Mouse (Mus musculus): ENCODE data around the gene Sorbs2.

Sorbs2 gene

GRCm38 (mm10) chr8:45579714-45580543 lies 72.3 kb downstream of the Sorbs2 start:
- peak; percentile 12 for DNase-seq

DNA sequence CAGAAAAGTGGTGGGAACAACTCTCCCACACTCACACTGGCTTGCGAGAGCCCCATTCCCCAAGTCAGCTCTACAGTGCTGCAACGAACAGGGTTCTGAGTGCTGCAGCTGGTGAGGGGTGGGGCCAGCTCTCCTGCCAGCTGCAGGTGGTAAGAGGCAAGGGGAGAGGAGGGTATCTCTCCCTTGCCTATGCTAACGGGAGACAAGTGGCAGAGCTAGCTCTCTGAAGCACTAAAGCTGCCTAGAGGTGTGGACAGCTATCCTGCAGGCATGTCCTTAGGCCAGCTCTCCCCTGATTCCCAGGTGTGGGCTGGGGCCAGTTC lies 72.9 kb downstream of the Sorbs2 start:
- DNase-seq: no peak

DNA sequence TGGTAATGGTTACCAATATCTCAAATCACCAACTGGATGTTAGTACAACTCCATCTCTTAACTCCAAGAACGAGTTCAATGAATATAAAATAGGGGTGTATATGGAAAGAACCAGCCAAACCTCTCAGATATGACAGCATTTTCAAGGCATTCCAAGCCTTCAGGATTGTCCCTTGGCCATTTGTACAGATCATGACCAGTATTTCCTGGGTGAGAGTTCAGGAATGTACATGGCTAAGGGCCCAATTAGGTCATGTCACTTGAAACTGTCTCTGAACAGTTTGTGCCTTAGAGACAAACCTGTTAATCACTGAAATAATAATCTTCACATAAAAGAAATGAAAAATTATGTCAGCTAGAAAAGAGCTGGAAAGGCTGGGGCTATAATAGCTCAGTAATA lies 76.3 kb downstream of the Sorbs2 start:
- DNase-seq: peak; percentile 53

GRCm38 (mm10) chr8:45584390-45585052 lies 76.9 kb downstream of the Sorbs2 start:
- DNase-seq: no peak

- DNase-seq: no peak
Measured at GRCm38 (mm10) chr8:45585158-45585557, 77.6 kb downstream of the Sorbs2 start.

GRCm38 (mm10) chr8:45587011-45587410 lies 79.4 kb downstream of the Sorbs2 start:
- DNase-seq: no peak

GRCm38 (mm10) chr8:45591888-45592287 lies 84.3 kb downstream of the Sorbs2 start:
- peak; percentile 49 for DNase-seq

DNA sequence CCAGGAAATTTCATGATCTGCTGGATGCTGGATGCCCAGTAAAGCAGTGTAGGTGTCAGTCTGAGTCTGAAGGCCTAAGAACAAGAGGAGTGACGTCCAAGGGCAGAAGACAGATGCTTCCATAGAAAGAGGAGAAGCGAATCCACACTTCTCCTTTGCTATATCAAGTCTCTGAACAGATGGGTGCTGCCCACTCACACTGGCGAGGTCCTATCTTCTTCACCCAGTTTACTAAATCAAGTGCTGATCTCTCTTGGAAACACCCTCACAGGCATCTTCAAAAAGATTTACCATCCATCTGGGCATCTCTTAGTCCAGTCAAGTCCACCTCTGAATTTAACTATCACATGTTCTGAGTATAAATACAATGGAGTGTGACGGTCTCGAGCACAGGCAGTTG lies 86.1 kb downstream of the Sorbs2 start:
- no peak for DNase-seq

DNA sequence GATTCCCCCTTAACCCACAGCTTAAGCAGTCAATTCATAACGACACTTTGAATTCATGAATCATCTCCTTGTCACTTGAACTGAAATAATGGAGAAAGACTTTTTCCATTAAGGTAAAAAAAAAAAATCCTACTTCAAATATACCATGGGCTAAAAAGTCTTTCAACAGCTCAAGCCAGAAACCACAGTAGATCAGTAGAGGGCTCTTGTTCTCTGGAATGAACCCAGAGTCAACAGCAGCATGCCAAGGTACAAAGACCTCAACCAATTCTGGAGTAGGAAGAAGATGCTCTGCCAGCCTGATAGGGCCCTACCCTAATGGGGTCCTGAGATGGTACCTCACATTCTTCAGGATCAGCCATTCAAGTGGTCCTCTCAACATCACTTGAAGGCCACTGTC lies 88.4 kb downstream of the Sorbs2 start:
- DNase-seq: no peak

GRCm38 (mm10) chr8:45596591-45596990 lies 89.0 kb downstream of the Sorbs2 start:
- DNase-seq: no peak

DNA sequence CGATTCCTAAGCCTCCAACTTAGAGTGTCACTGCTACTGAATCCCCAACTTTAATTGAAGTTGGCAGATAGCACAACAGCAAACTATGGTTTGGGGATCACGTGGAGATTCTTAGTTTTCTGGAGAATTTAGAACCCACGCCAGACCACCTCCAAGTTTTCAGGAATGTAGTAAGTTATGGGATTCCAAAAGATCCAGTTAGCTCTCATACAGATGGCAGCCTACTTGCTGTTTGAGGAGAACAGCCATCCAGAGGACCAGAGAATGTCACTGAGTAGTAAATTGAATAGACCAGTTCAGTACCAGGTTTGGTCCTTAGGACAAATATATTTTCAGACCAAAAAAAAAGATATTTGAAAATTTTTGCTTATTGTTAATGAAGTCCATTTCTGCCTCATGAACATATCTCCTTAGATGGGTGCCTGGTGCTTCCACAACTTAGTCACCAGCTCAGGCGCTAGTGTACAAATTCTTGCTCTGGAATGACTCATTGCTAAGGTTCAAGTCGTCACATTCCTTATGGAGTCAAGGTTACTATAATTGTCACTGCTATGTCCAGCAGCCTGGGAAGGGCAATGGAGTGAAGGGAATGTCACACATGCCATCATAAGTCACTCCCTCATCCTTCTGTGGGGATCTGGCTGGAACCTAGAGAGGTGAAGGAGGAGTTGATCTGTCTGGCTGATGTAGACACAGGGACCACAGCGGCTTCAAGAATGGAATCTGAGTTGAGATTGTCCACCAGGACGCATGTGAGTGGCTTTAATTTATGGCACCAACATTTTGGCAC lies 90.2 kb downstream of the Sorbs2 start:
- no peak for DNase-seq

- DNase-seq: no peak
Measured at GRCm38 (mm10) chr8:45598883-45599282, 91.3 kb downstream of the Sorbs2 start.

- DNase-seq: no peak
Measured at GRCm38 (mm10) chr8:45602019-45602418, 94.4 kb downstream of the Sorbs2 start.

DNA sequence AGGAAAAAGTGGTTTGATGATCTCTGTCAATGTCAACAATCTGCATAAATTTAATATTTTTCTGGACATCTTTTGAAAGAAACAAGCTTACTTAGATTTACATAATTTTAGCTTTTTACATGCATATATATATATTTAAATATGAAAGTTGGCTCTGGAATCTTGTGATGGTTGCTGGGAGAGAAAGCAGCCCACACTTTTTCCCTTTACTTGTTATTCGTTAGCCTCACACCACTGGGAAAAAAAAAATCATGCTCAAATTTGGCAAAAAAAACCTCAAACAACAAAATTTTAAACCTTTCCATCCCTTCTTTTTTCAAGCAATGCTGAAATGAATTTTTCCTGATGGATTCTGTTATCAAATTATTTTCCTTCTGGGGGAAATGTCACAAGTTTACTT lies 97.8 kb downstream of the Sorbs2 start:
- DNase-seq: no peak

GRCm38 (mm10) chr8:45607012-45607411 lies 99.4 kb downstream of the Sorbs2 start:
- DNase-seq: no peak

- DNase-seq: no peak
Measured at GRCm38 (mm10) chr8:45608413-45608812, 100.8 kb downstream of the Sorbs2 start.

DNA sequence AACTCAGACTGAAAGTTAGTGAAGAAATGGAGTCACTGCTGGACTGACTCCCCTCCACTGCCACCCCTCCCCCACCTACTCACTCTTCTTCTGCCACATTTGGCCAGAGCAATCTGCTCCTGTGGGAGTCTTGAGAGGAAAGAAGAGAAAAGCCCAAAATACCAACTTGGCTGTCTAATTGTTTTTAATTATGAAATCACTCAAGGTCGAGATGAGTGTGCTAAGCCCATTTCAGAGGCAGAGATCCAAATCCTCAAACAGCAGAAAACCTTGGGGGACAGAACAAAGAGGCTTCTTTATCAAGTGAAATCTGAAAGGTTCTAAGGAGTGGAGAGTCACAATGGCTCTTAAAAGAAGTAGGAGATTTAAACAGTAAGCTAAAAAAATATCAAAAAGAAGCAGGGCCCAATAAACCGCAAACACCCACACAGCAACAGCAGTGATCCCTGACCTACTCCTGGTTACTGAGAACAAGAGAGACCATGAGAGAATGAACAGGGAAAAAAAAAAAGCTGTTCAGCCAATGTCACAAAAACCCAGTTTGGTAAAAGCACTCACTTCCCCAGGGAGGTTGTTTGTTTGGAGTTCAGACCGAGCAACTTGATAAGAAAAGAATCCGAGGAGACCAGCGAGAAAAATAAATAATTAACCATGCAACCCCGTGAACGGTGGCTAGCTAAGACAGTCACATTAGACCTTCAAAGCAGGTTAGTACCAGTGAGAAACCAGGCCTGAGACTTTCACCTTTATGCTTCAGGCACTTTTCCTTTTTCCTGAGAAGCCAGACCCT lies 103.0 kb downstream of the Sorbs2 start:
- peak; percentile 57 for DNase-seq

GRCm38 (mm10) chr8:45611320-45611719 lies 103.7 kb downstream of the Sorbs2 start:
- no peak for DNase-seq

DNA sequence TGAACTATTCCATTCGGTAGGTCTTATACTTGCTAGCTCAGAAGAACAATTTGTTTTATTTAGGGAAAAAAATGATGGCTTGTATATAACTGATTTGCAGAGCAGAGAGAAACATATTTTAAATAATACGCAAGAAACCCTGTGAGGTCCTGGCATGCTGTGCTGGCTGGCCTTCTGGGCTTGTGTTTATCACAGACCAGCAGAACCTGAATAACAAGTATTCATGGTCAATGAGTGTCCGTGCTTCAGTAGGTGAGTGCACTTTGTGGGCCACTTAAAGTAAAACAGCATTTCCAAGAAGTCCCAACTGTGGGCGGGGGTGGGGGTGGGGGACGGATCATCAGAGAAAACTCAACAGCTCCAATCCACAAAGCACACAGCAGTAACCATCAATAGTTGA lies 107.0 kb downstream of the Sorbs2 start:
- DNase-seq: peak; percentile 43

GRCm38 (mm10) chr8:45615050-45615449 lies 107.5 kb downstream of the Sorbs2 start:
- DNase-seq: no peak

DNA sequence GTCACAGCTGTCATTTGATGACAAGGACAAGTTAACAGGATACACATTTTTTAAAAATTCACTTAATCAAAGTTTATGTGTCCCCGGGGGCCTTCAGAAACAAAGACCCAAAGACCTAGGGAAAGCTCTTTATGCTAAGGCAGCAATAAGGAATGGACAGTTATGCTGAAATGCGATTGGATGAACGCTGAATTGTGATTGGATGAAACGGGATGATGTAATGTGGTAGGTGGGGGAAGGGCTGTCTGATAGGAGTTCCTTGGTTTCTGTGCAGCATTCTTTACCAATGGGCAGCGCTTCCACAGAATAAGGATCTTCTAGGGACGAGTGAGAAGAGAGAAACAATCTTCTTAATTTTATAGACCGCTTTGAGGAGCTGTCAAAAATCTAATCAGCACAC lies 108.0 kb downstream of the Sorbs2 start:
- DNase-seq: peak; percentile 12

DNA sequence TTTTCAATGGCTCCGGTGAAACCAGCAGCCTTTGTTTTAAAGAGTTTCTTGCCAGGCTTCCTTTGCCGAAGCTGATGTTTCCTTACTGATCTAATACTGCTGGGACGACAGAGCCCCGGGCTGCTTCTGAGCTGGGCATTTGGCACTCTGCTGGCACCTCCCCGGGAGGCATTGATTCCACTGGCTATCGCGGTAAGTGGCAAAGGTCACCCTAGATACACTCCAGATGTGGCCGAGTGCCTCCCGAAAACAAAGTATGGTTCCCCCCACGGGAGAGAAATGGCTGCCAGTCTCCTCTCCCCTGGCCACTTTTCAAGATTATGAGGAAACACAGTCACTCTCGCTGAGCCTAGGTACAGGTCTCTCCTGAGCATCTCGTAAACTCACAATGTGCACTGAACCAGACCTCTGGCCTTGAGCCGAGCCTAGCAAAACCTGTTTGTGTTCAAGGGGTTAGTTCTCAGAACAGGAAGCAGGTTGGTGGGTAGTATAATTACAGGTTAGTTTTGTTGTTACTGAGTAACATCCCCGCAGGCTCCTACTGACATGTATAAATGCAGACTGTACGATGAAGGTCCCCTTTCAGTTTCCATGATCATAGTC lies 114.1 kb downstream of the Sorbs2 start:
- peak; percentile 29 for DNase-seq
